Mouse (Mus musculus): Measurements from ENCODE around the gene 4930544G11Rik. TPM values are rescaled to one million over a fixed set of nuclear protein-coding genes. Genes with fewer than 3 reads are reported as not detected.

The 4930544G11Rik gene
- polyA plus RNA-seq, 1 experiment from 2014 or later, result not detected

GRCm38 (mm10) chr6:65970410-65970809, 18.0 kb downstream of the 4930544G11Rik start:
- 0 out of 2 replicates have a peak, but pooled peaks have one; percentile 56 for ATAC-seq
- H3K27ac ChIP-seq, result no peak overlapping the region
- WGBS, result 85% methylated on average over 9 of the region's 9 CpGs

DNA sequence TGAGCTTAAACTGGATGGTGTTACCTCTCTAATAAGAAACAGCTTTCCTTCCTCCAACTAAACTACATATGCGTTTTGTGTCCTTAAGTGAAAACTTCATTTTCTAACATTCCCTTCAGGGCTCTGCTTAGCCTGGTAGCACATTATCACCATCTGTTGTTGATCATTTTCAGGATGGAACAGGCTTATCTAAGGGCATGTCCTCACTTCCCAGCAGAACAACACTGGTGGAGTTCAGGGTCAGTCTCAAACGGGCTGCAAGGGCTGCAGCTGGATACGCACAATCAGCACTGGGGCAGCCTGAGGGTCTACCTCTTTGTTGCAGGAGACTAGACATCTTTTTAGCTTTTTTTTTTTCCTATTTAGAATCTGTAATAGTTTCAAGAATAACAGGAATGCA, 39.7 kb downstream of the 4930544G11Rik start:
- no peaks in the 10 kb centered on the region for H3K36me3 ChIP-seq
- 82% methylated on average over 3 of the region's 3 CpGs for WGBS
- no peaks in the 10 kb centered on the region for H3K9me3 ChIP-seq
- ATAC-seq, result no peak
- H3K4me2 ChIP-seq (replicated peaks), result no peak overlapping the region
- no peak overlapping the region for H3K4me3 ChIP-seq (replicated peaks)
- H3K27me3 ChIP-seq, result no peaks in the 10 kb centered on the region
- H3K4me1 ChIP-seq (replicated peaks), result no peaks in the 10 kb centered on the region
- no peak overlapping the region for H3K9ac ChIP-seq (replicated peaks)
- no peak overlapping the region for H3K27ac ChIP-seq

More at GRCm38 (mm10) chr6:65970410-65970809, 18.0 kb downstream of the 4930544G11Rik start:
- no peaks in the 10 kb centered on the region for H3K9me3 ChIP-seq
- H3K4me2 ChIP-seq (replicated peaks), result no peak overlapping the region
- H3K27me3 ChIP-seq, result no peaks in the 10 kb centered on the region
- no peak overlapping the region for H3K9ac ChIP-seq (replicated peaks)
- H3K36me3 ChIP-seq, result no peaks in the 10 kb centered on the region
- peaks cover 10% of the 10 kb centered on the region for H3K4me1 ChIP-seq (replicated peaks)
- H3K4me3 ChIP-seq (replicated peaks), result no peak overlapping the region

- H3K4me1 ChIP-seq (replicated peaks), result no peaks in the 10 kb centered on the region
- no peak for ATAC-seq
- no peak overlapping the region for H3K27ac ChIP-seq
- H3K9me3 ChIP-seq, result no peaks in the 10 kb centered on the region
- no peak overlapping the region for H3K4me2 ChIP-seq (replicated peaks)
- H3K9ac ChIP-seq (replicated peaks), result no peak overlapping the region
- H3K4me3 ChIP-seq (replicated peaks), result no peak overlapping the region
- no peaks in the 10 kb centered on the region for H3K36me3 ChIP-seq
- H3K27me3 ChIP-seq, result no peaks in the 10 kb centered on the region
These were observed 45.9 kb downstream of the 4930544G11Rik start for GRCm38 (mm10) chr6:65998343-65998742.

Other genes starting within 250 kb of the 4930544G11Rik start
- gene Prdm5, start 173.6 kb upstream of the 4930544G11Rik start, polyA plus RNA-seq (2015; fragmentation: Nextera tagmentation; extraction: Ambion mirVana), result 6.8 and 7.2 TPM in 2 replicates

All from midbrain, embryonic 13.5 days (tissue).